Mouse (Mus musculus): Measurements from ENCODE around the gene Myt1l. TPM values are rescaled to one million over a fixed set of nuclear protein-coding genes. Genes with fewer than 3 reads are reported as not detected.

Gene Myt1l
- polyA plus RNA-seq, 1 experiment from 2014 or later = 1.9 TPM

DNA sequence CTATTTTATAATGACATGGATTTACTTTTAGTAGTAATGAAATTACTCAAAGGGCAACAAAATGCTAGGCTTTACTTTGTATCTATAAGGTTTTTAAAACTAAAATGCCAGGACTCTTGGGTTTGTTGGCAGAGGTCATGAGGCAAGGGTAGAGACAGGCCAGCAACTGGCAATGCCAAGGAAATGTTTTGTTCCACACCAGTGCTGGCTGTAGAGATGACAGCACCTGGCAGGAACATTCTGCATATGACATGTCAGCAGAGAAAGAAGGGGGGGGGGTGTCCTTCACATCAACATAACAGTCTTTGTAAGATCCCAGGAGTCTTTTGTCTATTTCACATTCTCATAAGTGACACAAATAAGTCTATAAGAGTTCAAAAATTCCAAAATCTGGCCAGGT, 302.4 kb downstream of the Myt1l start:
- no peak overlapping the region for H3K27ac ChIP-seq (ENCODE audit: low read length)
- H3K4me3 ChIP-seq (replicated peaks; ENCODE audit: low read length) = no peak overlapping the region
- no peak overlapping the region for H3K9ac ChIP-seq (ENCODE audit: low read length)
- H3K36me3 ChIP-seq (ENCODE audit: control insufficient read depth, insufficient read depth, low read length) = no peaks in the 10 kb centered on the region
- H3K4me2 ChIP-seq (ENCODE audit: low read depth, low read length) = no peak overlapping the region
- ATAC-seq (ENCODE audit: insufficient read depth, low FRiP score) = no peak
- no peaks in the 10 kb centered on the region for H3K4me1 ChIP-seq (ENCODE audit: control insufficient read depth, insufficient read depth, low read length)
- no peaks in the 10 kb centered on the region for H3K9me3 ChIP-seq (replicated peaks; ENCODE audit: control insufficient read depth, low read length)
- H3K27me3 ChIP-seq (ENCODE audit: control insufficient read depth, insufficient read depth, low read length) = no peaks in the 10 kb centered on the region

DNA sequence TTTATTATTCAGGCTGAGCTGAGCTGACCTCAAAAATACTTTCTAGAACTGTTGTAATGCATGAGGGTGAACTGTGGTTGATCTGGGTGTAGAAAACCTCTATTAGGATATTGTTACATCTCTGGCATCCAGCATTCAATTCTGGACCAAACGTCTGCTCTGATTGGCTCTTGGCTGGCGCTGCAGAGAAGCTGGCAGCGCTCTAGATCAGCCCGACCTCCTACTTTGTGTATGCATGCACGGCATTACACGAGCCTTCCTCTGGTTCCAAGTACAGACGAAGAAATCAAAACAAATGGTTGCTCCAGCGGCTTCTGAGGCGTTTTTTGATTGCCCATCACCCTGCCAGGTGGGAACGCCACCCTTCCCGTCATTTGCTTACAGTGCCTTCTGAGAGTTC, 303.2 kb downstream of the Myt1l start:
- Histone ChIP-seq H3K9ac (ENCODE audit: low read length) (no peak overlapping the region), H3K36me3 (ENCODE audit: control insufficient read depth, insufficient read depth, low read length) (no peaks in the 10 kb centered on the region), H3K4me1 (ENCODE audit: control insufficient read depth, insufficient read depth, low read length) (no peaks in the 10 kb centered on the region), H3K27ac (ENCODE audit: low read length) (no peak overlapping the region), H3K9me3 (replicated peaks; ENCODE audit: control insufficient read depth, low read length) (no peaks in the 10 kb centered on the region), H3K4me2 (ENCODE audit: low read depth, low read length) (no peak overlapping the region), H3K4me3 (replicated peaks; ENCODE audit: low read length) (no peak overlapping the region), H3K27me3 (ENCODE audit: control insufficient read depth, insufficient read depth, low read length) (no peaks in the 10 kb centered on the region)
- 70% methylated on average over 11 of the region's 11 CpGs for WGBS
- ATAC-seq (ENCODE audit: insufficient read depth, low FRiP score) = no peak

DNA sequence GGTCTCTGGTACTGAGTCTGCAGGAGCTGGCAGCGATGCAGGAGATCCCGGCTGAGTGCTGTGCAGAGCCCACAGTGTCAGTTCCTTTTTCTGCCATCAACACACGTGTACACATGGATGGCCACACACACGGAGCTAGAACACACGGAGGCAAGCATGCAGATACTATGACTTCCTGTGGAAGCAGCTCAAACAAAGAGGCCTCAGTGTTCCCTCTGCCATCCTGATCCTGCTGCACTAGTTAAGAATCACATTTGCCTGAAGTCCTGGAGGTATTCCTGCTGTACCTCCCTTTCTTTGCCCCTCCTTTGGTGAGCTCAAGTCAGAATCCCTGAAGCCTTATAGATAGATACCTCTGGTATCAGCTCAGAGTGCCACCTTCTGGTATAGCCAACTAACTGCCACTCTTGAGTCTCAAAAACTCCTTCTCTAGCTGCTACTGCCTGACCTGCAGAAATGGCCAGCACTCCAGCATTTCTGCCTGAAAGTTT, 309.2 kb downstream of the Myt1l start:
- 71% methylated on average over 5 of the region's 5 CpGs for WGBS
- no peak overlapping the region for H3K9ac ChIP-seq (ENCODE audit: low read length)
- ATAC-seq (ENCODE audit: insufficient read depth, low FRiP score) = no peak

DNA sequence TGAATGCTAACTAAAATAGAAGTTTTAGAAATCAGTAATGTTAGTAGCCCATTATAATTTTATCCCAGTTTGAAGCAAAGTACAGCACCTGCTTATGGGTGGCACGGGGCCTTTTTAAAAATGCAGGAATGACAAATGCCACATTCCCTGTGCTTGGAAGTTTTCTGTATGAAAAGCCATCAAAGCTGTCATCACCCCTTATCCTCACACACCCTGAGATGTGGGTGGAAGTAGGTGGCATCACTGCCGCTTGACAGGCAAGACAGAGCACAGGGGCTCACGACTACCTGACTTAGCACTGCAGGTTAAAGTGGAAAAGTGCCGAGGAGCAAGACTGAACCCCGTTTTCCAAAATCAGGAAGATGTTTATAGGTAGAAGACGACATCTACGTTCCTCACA, 310.2 kb downstream of the Myt1l start:
- Histone ChIP-seq H3K9me3 (replicated peaks; ENCODE audit: control insufficient read depth, low read length) (no peaks in the 10 kb centered on the region), H3K9ac (ENCODE audit: low read length) (no peak overlapping the region), H3K36me3 (ENCODE audit: control insufficient read depth, insufficient read depth, low read length) (no peaks in the 10 kb centered on the region), H3K4me3 (replicated peaks; ENCODE audit: low read length) (no peak overlapping the region), H3K4me1 (ENCODE audit: control insufficient read depth, insufficient read depth, low read length) (no peaks in the 10 kb centered on the region), H3K4me2 (ENCODE audit: low read depth, low read length) (no peak overlapping the region), H3K27ac (ENCODE audit: low read length) (no peak overlapping the region), H3K27me3 (ENCODE audit: control insufficient read depth, insufficient read depth, low read length) (no peaks in the 10 kb centered on the region)
- ATAC-seq (ENCODE audit: insufficient read depth, low FRiP score) = no peak
- 87% methylated on average over 7 of the region's 7 CpGs for WGBS

More for the DNA sequence above, 309.2 kb downstream of the Myt1l start:
- H3K4me3 ChIP-seq (replicated peaks; ENCODE audit: low read length) = no peak overlapping the region
- no peaks in the 10 kb centered on the region for H3K27me3 ChIP-seq (ENCODE audit: control insufficient read depth, insufficient read depth, low read length)
- H3K36me3 ChIP-seq (ENCODE audit: control insufficient read depth, insufficient read depth, low read length) = no peaks in the 10 kb centered on the region
- H3K4me2 ChIP-seq (ENCODE audit: low read depth, low read length) = no peak overlapping the region
- no peaks in the 10 kb centered on the region for H3K9me3 ChIP-seq (replicated peaks; ENCODE audit: control insufficient read depth, low read length)
- no peaks in the 10 kb centered on the region for H3K4me1 ChIP-seq (ENCODE audit: control insufficient read depth, insufficient read depth, low read length)
- H3K27ac ChIP-seq (ENCODE audit: low read length) = no peak overlapping the region

DNA sequence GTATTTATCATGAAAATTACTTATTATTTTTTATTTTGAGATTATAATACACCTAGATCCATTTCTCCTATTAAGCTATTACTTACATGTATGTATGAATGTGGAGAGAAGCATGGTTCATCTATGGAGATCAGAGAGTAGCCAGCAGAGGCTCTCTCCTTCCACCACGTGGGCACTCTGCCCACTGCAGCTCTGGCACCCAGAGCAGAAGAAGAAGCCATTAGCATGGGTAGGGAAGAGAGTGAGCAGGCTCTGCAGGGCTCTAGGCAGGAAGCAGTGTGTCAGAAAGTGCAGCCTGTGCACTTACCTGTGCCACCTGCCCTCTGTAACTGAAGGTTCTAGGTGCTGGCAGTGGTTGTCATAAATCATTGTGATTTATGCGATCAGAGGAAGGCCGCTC, 321.8 kb downstream of the Myt1l start:
- Histone ChIP-seq H3K9ac (ENCODE audit: low read length) (no peak overlapping the region), H3K36me3 (ENCODE audit: control insufficient read depth, insufficient read depth, low read length) (no peaks in the 10 kb centered on the region), H3K4me1 (ENCODE audit: control insufficient read depth, insufficient read depth, low read length) (no peaks in the 10 kb centered on the region), H3K4me3 (replicated peaks; ENCODE audit: low read length) (no peak overlapping the region), H3K9me3 (replicated peaks; ENCODE audit: control insufficient read depth, low read length) (no peaks in the 10 kb centered on the region), H3K27me3 (ENCODE audit: control insufficient read depth, insufficient read depth, low read length) (no peaks in the 10 kb centered on the region), H3K27ac (ENCODE audit: low read length) (no peak overlapping the region), H3K4me2 (ENCODE audit: low read depth, low read length) (no peak overlapping the region)
- WGBS = 82% methylated on average over 3 of the region's 3 CpGs
- ATAC-seq (ENCODE audit: insufficient read depth, low FRiP score) = no peak

DNA sequence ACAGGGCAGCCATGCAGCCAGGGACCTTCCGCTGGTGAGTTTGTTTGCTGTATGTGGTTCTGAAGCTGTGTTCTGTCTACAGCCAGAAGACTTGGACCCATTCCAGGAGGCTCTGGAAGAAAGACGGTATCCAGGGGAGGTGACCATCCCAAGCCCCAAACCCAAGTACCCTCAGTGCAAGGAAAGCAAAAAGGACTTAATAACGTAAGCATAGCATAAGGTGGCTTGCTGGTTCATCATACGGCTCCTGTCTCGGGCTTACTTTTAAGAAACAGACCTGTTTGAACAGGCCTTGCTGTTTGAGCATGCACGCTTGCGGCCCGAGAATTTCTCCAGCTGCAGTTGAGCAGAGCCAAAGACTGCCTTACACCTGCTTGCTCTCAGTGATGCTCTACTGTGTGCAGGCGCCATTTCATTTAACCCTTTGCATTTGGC, 326.0 kb downstream of the Myt1l start:
- no peak overlapping the region for H3K4me3 ChIP-seq (replicated peaks; ENCODE audit: low read length)
- no peak overlapping the region for H3K4me2 ChIP-seq (ENCODE audit: low read depth, low read length)
- no peaks in the 10 kb centered on the region for H3K9me3 ChIP-seq (replicated peaks; ENCODE audit: control insufficient read depth, low read length)
- no peak for ATAC-seq (ENCODE audit: insufficient read depth, low FRiP score)
- H3K4me1 ChIP-seq (ENCODE audit: control insufficient read depth, insufficient read depth, low read length) = no peaks in the 10 kb centered on the region
- no peak overlapping the region for H3K9ac ChIP-seq (ENCODE audit: low read length)
- no peaks in the 10 kb centered on the region for H3K36me3 ChIP-seq (ENCODE audit: control insufficient read depth, insufficient read depth, low read length)
- H3K27me3 ChIP-seq (ENCODE audit: control insufficient read depth, insufficient read depth, low read length) = no peaks in the 10 kb centered on the region
- 63% methylated on average over 9 of the region's 9 CpGs for WGBS
- H3K27ac ChIP-seq (ENCODE audit: low read length) = no peak overlapping the region

DNA sequence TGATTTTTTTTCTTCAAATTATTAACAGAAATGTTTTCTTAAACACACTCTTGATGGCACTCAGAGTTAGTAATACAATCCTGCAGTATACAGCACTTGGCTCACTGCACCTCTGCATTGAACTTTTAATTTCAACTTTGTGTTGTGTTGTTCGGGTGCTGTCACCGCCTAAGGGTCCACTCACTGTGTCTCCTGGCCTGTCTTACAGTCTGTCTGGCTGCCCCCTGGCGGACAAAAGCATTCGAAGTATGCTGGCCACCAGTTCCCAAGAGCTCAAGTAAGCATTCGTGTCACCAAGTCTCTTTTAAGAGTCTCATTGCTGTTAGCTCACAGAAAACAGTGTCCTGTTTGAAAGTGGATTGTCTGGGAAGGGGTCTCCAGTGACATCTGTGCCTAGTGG, 326.8 kb downstream of the Myt1l start:
- no peak for ATAC-seq (ENCODE audit: insufficient read depth, low FRiP score)
- no peaks in the 10 kb centered on the region for H3K4me1 ChIP-seq (ENCODE audit: control insufficient read depth, insufficient read depth, low read length)
- H3K27ac ChIP-seq (ENCODE audit: low read length) = no peak overlapping the region
- H3K4me2 ChIP-seq (ENCODE audit: low read depth, low read length) = no peak overlapping the region
- H3K36me3 ChIP-seq (ENCODE audit: control insufficient read depth, insufficient read depth, low read length) = no peaks in the 10 kb centered on the region
- no peak overlapping the region for H3K9ac ChIP-seq (ENCODE audit: low read length)
- no peaks in the 10 kb centered on the region for H3K27me3 ChIP-seq (ENCODE audit: control insufficient read depth, insufficient read depth, low read length)
- WGBS = 21% methylated on average over 5 of the region's 5 CpGs
- H3K9me3 ChIP-seq (replicated peaks; ENCODE audit: control insufficient read depth, low read length) = no peaks in the 10 kb centered on the region
- no peak overlapping the region for H3K4me3 ChIP-seq (replicated peaks; ENCODE audit: low read length)

DNA sequence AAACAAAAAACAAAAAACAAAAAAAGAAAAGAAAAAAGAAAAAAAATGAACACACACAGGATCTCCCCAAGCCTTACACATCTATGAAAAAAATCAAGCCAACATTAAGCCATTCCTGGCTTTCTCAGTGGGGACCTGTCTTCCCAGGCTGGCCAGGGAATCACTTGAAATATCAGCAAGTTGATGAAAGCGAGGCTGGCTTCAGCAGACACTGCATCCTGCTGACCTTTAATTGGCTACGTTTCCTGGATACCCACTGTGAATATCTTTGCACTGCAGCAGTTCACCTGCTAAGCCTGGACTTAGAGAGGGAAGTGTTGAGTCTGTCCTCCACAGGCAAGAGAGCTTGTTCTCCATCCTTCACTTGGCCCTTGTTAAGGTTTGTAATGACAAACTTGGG, 332.8 kb downstream of the Myt1l start:
- H3K4me1 ChIP-seq (ENCODE audit: control insufficient read depth, insufficient read depth, low read length) = no peaks in the 10 kb centered on the region
- H3K4me2 ChIP-seq (ENCODE audit: low read depth, low read length) = no peak overlapping the region
- no peaks in the 10 kb centered on the region for H3K27me3 ChIP-seq (ENCODE audit: control insufficient read depth, insufficient read depth, low read length)
- no peak overlapping the region for H3K4me3 ChIP-seq (replicated peaks; ENCODE audit: low read length)
- H3K9me3 ChIP-seq (replicated peaks; ENCODE audit: control insufficient read depth, low read length) = no peaks in the 10 kb centered on the region
- WGBS = 49% methylated on average over 2 of the region's 2 CpGs
- no peaks in the 10 kb centered on the region for H3K36me3 ChIP-seq (ENCODE audit: control insufficient read depth, insufficient read depth, low read length)
- ATAC-seq (ENCODE audit: insufficient read depth, low FRiP score) = no peak
- no peak overlapping the region for H3K27ac ChIP-seq (ENCODE audit: low read length)
- no peak overlapping the region for H3K9ac ChIP-seq (ENCODE audit: low read length)

DNA sequence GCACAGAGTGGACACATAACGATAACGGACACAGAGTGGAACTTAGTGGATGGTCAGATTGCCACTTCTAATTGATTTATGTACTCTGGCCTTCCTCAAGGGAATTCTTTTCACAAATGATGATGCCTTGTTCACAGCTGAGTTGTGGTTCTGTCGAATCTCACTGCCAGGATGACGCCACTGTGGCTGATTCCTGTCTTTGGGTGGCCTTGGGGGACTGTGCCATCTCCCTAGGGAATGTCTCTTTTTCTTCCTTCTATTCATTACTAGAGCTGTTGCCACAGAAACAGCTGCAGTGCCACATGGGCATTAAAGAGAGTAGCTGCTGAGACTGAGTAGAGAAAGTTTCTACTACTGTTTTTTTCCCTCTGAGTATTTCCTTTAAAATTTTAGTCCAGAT, 340.1 kb downstream of the Myt1l start:
- no peaks in the 10 kb centered on the region for H3K36me3 ChIP-seq (ENCODE audit: control insufficient read depth, insufficient read depth, low read length)
- H3K4me3 ChIP-seq (replicated peaks; ENCODE audit: low read length) = no peak overlapping the region
- 72% methylated on average over 4 of the region's 4 CpGs for WGBS
- no peak overlapping the region for H3K27ac ChIP-seq (ENCODE audit: low read length)
- H3K4me1 ChIP-seq (ENCODE audit: control insufficient read depth, insufficient read depth, low read length) = no peaks in the 10 kb centered on the region
- no peak overlapping the region for H3K9ac ChIP-seq (ENCODE audit: low read length)
- H3K27me3 ChIP-seq (ENCODE audit: control insufficient read depth, insufficient read depth, low read length) = no peaks in the 10 kb centered on the region
- H3K9me3 ChIP-seq (replicated peaks; ENCODE audit: control insufficient read depth, low read length) = no peaks in the 10 kb centered on the region
- ATAC-seq (ENCODE audit: insufficient read depth, low FRiP score) = no peak
- H3K4me2 ChIP-seq (ENCODE audit: low read depth, low read length) = no peak overlapping the region

DNA sequence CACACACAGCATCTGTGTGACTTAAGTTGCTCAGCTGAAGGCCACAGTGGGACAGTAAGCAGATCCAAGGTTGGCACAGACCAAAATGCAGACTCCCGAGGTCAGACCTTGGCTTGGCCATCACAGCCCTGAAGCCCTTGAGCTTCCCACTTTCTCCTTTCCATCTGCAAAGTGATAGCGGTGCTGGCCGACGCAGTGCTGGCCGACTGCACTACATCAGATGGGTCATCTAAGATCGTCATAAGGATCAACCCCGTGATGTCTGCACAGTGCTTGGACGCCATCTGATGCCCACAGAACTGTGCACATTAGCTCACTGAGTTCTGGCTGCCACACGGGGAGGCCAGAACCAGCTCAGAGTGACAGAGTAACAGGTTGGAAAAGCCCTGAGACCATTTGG, 340.6 kb downstream of the Myt1l start:
- no peaks in the 10 kb centered on the region for H3K4me1 ChIP-seq (ENCODE audit: control insufficient read depth, insufficient read depth, low read length)
- WGBS = 83% methylated on average over 9 of the region's 9 CpGs

More for the DNA sequence above, 340.6 kb downstream of the Myt1l start:
- no peak for ATAC-seq (ENCODE audit: insufficient read depth, low FRiP score)
- Histone ChIP-seq H3K36me3 (ENCODE audit: control insufficient read depth, insufficient read depth, low read length) (no peaks in the 10 kb centered on the region), H3K27me3 (ENCODE audit: control insufficient read depth, insufficient read depth, low read length) (no peaks in the 10 kb centered on the region), H3K4me2 (ENCODE audit: low read depth, low read length) (no peak overlapping the region), H3K4me3 (replicated peaks; ENCODE audit: low read length) (no peak overlapping the region), H3K9me3 (replicated peaks; ENCODE audit: control insufficient read depth, low read length) (no peaks in the 10 kb centered on the region), H3K9ac (ENCODE audit: low read length) (no peak overlapping the region), H3K27ac (ENCODE audit: low read length) (no peak overlapping the region)

Measured in stomach, embryonic 16.5 days (tissue).